Mouse (Mus musculus): ENCODE measurements around the gene Dbh. TPM values are rescaled to one million over a fixed set of nuclear protein-coding genes. Genes with fewer than 3 reads are reported as not detected.

Gene Dbh
- total RNA-seq, 2 experiments from 2014 or later, result 276 to 331 TPM

- no peak for DNase-seq
These were observed 2.4 kb upstream of the Dbh start for GRCm38 (mm10) chr2:27162656-27163055.

GRCm38 (mm10) chr2:27163851-27164250, 1.2 kb upstream of the Dbh start:
- DNase-seq, result no peak

- DNase-seq, result no peak
These were observed 1.0 kb downstream of the Dbh start for GRCm38 (mm10) chr2:27166074-27166473.

- DNase-seq, result no peak
These were observed 2.0 kb downstream of the Dbh start for GRCm38 (mm10) chr2:27166999-27167398.

- DNase-seq, result no peak
These were observed 9.2 kb downstream of the Dbh start for GRCm38 (mm10) chr2:27174242-27174641.

GRCm38 (mm10) chr2:27175696-27176267, 10.7 kb downstream of the Dbh start:
- peak; percentile 41 to 60 for DNase-seq

GRCm38 (mm10) chr2:27179101-27179500, 14.1 kb downstream of the Dbh start:
- no peak for DNase-seq

- no peak for DNase-seq
These were observed 16.9 kb downstream of the Dbh start for GRCm38 (mm10) chr2:27181907-27182306.

- DNase-seq, result peak; percentile 64 to 72
These were observed 18.7 kb downstream of the Dbh start for GRCm38 (mm10) chr2:27183734-27184133.

GRCm38 (mm10) chr2:27187531-27187930, 22.5 kb downstream of the Dbh start:
- no peak for DNase-seq

- DNase-seq, result no peak
These were observed 25.0 kb downstream of the Dbh start for GRCm38 (mm10) chr2:27189994-27190393.

- no peak for DNase-seq
These were observed 33.7 kb downstream of the Dbh start for GRCm38 (mm10) chr2:27198551-27199246.

- DNase-seq, result no peak
These were observed 35.6 kb downstream of the Dbh start for GRCm38 (mm10) chr2:27200586-27200985.

GRCm38 (mm10) chr2:27205666-27206065, 40.6 kb downstream of the Dbh start:
- DNase-seq, result no peak

GRCm38 (mm10) chr2:27206128-27206797, 41.2 kb downstream of the Dbh start:
- peak; percentile 26 to 35 for DNase-seq

GRCm38 (mm10) chr2:27207126-27207525, 42.1 kb downstream of the Dbh start:
- DNase-seq, result peak; percentile 42 to 57

GRCm38 (mm10) chr2:27209370-27209769, 44.3 kb downstream of the Dbh start:
- no peak for DNase-seq

- DNase-seq, result peak in 1 of 2 experiments; percentile 25
These were observed 44.8 kb downstream of the Dbh start for GRCm38 (mm10) chr2:27209816-27210215.

- DNase-seq, result peak; percentile 54 to 70
These were observed 45.2 kb downstream of the Dbh start for GRCm38 (mm10) chr2:27210255-27210654.

- DNase-seq, result peak; percentile 44 to 60
These were observed 45.7 kb downstream of the Dbh start for GRCm38 (mm10) chr2:27210676-27211210.

GRCm38 (mm10) chr2:27211966-27212893, 47.2 kb downstream of the Dbh start:
- DNase-seq, result peak; percentile 51 to 75

- peak; percentile 28 to 31 for DNase-seq
These were observed 50.5 kb downstream of the Dbh start for GRCm38 (mm10) chr2:27215537-27215936.

Measured in adrenal gland, postnatal 36 days (tissue).